Mouse (Mus musculus) thymus, adult 2 months (tissue): ENCODE results near the gene Degs1.

Experiments
- CTCF ChIP-seq: fragments of 200-500 bp; IDR thresholded peaks from 2 replicates; pipeline ENCODE4 v1.5.1; 2012; ENCODE audit warnings: mild to moderate bottlenecking, control low read depth, low read length, moderate library complexity, borderline replicate concordance; ENCODE audit not compliant: control insufficient read depth, poor library complexity, insufficient read depth; ENCODE audit errors: extremely low read depth
- POLR2A ChIP-seq: fragments of 200-500 bp; IDR thresholded peaks from 2 replicates; pipeline ENCODE4 v1.6.1; 2012; ENCODE audit warnings: mild to moderate bottlenecking, low read length, control low read depth, moderate library complexity; ENCODE audit not compliant: control insufficient read depth, poor library complexity, insufficient read depth; ENCODE audit errors: extremely low read depth

DNA sequence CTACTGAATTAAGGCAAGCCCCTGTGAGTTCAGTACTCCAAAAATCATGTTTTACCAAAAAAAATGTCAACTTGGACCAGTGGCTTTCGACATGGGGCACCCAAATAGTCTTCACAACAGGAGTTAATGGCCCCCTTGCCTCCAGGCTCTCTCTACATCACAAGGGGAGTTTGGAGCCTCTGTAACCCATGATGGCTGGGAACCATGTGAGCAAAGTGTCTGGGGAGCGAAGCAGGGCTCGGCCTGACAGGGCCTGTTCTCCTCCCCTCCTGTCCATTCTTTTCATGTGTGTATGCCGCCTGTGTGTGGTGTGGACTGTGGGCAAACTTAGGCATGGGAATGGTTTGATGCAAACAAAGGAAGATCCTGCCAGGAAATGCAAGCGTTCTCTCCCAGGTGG, 31.6 kb upstream of the Degs1 start:
- TF ChIP-seq POLR2A: no peak
- no peak for TF ChIP-seq CTCF
